Mouse (Mus musculus) lung, postnatal 10 days (tissue): Measurements from ENCODE around the gene Xpa.

Experiments
- DNase-seq: peaks from one replicate; pipeline ENCODE4 v3.0.0; 2021

The Xpa gene

DNA sequence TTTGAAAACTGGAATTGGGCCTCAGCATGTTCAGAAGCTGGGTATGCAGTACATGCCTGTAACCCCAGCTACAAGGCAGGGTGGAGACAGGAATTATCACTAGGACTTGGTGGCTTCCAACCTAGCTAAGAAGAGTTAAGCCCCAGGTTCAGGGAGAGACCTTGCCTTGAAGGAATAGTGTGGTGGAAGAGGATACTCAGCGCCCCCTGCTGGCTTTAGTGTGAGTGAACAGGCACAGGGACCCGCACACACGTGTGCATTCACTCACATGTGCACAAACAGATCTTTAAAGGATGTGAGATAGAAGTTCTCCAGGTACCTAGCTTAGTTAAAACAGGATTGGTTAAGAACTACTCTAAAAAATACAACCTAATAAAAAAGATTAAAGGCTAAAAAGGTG, 51.8 kb downstream of the Xpa start:
- DNase-seq, result no peak

DNA sequence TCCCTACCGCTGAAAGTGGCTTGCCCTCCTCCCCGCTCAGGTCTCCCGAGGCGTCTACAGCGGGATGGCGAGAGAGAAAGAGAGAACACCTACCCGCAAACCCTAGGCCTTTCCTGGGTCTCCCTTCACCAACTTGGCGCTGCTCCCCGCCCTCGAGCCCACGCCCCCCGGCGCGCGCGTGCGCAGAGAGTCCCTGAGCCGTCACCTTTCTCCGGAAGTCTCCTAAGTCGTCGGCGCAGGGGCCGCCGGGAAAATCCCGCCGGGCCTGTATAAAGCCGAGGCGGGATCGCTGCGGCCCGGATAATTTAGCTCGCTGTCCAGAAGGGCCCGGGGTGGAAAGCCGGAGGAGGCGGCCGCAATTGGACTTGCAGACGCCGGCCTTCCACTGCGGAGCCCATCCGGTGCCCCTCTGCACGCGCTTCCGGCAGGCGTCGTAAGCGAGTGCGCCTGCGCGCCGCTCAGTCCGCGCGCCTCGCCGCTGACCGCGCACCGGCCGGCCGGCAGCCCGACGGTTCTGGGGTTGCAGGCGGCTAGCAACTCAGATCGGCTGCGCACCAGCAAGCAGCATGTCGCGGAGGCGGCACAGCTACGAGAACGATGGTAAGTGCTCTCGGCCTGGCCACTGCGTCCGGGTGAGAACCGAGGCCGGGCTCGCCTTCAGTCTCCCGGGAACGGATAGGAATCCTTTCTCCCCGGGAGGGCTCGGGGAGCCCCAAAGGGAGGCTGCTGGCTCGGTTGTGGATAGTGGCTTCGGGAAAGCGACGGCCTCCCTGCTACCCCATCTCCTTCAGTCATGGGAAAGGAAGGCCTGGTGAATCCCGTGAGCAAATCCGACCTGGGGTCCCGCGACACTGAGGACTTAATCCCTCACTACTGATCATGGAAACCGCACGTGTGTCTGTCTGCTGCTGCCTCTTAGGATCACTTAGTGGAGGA, 57.6 kb downstream of the Xpa start, which contains the start of the genes Ncbp1 and Tstd2:
Gene Ncbp1 (plus strand): TSS at position 327 of the 936 bp plus-strand sequence.
Gene Tstd2 (minus strand): TSS at position 408 of the 936 bp plus-strand sequence.
- peak; percentile 94 for DNase-seq

DNA sequence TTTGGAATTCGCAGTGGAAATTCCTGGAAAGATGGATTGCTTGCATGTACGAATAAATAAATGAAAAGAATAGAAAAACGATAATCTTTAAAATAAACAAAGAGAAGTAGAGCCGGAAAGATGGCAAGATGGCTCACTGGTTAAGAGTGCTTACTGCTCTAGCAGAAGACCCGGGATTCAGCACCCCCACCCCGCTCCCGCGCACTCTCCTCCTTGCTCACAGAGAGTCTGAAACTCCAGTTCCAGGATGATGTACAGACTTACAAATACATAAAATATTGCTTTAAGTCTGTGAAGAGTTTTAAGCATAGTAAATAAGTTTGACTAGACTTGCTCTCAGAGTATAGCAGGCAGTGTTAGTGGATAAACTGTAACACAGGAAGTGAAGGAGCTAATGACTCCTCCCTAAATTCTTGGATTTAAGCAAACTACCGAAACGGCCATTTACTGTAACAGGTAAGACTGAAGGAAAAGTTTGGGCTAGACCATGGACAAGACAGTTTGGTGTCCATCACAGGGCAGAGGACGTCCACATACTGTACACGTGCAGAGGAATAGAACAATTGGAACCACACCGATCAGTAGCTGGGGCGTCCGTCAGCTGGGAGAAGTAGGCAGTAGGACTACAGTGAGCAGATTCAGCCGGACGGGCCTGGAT, 58.4 kb downstream of the Xpa start:
- peak; percentile 18 for DNase-seq

DNA sequence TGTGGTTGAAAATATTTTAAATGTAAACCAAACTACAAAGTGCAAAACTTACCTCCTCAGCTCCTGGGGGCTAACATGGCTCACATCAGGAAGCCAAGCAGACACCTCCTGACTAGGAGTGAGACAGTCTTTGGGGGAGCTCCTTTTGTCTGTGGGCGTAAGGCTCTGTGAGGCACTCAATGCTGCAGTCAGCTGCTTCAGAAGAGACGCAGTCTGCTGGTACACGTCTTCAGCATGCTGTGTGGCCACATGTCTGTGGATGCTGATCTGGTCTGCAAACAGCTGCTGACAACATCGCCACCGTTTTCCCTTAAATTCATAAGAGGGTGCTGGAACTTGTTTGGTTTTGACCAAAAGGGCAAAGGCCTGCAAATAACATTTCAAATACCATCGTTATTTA, 64.3 kb downstream of the Xpa start:
- no peak for DNase-seq

DNA sequence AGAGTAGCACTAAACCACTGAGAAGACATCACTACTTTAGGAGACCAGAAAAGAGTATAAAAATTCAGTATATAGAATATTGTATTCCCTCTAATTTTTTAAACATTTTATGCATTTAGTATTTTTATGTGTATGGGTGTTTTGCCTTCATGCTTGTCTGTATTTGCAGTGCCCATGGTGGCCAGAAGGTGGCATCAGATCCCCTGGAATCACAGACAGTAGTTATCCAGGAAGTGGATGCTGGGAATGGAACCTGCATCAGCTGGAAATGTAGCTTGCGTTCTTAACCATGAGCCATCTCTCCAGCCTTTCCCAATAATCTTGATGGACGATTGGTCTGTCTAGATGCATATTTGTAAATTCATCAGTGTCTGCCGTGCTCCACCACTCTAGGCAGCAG, 65.9 kb downstream of the Xpa start:
- peak; percentile 58 for DNase-seq

DNA sequence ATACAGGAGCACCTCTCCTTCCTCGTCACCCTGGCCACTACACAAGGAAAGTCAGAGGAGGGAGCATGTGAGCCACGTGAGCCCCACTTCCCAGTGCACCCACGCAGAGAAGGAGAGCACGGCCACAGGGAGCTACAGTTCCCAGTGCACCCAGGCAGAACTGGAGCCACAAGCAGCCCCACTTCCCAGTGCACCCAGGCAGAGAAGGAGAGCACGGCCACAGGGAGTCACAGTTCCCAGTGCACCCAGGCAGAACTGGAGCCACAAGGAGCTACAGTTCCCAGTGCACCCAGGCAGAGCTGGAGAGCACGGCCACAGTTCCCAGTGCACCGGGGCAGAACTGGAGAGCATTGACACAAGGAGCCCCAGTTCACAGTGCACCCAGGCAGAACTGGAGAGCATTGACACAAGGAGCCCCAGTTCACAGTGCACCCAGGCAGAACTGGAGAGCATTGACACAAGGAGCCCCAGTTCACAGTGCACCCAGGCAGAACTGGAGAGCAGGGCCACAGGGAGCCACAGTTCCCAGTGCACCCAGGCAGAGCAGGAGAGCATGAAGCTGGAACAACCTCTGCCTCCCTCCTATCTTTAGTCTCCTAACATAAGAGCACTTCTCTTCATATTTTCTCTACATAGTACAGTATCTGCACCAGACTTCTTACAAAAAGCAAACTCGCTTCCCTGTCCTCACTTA, 66.7 kb downstream of the Xpa start:
- DNase-seq, result no peak

DNA sequence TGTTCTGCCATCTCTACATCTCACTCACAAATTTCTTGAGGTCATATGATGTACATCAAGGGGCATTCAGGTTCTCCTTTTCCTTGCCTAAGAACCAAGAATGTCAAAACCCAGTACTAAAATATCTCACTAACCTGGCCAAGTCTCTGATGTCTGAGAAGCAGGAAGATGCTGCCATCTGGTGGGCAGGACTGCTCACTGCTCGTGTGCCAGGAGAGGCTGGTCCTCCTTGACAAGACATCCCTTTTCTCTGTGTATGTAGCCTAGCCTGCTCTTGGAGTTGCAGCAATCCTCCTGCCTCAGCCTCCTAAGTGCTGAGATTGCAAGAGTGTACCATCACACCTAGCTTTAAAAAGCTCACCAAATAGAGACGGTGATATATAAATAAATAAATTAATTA, 69.6 kb downstream of the Xpa start:
- DNase-seq, result peak; percentile 70

DNA sequence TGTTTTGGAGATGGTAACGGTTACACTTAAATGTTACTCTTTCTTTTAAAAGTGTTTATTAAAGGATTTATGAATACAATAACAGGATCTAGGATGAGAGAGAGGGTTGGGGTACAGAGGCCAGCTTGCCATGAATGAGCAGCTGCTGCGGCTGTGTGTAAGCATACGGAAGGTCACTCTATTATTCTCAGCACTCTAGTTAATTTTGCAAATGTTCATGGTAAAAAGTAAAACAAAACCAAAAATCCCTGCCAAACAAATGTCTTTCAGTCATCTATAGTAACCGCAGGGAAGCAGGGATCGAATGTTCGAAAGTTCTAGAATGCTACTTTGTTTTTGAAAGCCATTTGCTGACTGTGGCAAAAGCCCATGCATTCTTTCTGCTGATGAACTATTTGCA, 72.8 kb downstream of the Xpa start:
- no peak for DNase-seq

DNA sequence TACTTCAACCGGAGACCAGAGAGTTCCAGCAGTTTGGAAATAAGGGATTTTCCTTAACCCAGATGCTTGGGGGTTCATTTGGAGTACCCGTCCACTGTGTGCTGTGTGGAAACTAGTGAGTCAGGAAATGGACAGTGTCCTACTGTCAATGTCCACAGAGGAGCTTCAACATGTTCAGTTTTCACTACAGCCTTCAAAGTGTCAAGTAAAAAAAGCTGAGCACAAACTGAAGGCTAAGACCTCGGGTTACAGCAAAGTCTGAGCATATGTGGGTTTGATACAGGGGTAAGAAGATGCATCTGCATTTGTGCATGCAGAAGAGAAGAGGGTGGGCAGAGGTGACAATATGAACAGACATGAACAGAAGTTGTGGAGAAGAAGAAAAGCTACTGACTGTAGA, 75.3 kb downstream of the Xpa start:
- no peak for DNase-seq

DNA sequence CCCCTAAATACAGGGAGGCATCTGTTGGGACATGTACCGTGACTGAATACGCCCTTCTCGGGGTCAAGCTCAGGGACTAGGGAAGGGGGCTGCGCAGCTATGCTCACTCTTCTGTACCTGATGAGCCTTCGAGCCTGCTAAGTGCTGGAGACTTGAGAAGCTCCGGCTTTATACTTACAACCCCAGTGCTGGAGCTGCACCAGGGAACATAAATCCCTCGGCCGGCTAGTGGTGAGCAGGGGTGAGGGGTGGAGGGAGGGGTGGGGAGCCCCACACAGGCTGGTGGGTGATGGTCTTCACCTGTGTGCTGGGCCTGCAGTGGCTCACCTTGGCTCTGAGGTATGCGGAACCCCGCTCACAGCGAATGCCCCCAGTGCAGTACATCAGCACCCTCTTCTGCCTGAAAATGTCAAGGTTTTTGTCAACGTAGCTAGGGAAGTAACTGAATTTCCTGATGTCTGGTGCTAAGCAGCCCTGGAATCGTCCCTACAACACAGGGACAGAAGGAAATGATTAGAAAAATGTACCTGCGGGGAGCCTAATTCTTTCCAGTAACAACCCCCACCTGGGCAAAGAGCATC, 76.5 kb downstream of the Xpa start:
- no peak for DNase-seq

DNA sequence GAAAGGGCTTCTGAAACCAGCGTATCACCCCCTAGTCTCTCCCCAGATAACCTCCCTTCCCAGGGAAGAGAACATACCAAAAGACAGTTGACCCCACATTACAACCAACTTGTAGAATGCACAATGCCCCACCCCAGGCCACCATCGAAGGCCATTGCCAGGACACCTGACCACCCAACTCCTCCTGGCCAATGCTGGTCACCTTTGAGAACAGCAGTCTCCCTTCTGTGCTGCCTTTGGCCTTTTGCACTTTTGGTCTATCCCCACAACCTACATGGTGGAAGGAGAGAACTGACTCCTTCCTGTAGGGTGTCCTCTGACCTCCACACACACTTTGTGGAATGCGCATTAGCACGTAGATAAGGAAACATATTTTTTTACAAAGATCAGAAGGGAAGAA, 78.6 kb downstream of the Xpa start:
- DNase-seq, result no peak

DNA sequence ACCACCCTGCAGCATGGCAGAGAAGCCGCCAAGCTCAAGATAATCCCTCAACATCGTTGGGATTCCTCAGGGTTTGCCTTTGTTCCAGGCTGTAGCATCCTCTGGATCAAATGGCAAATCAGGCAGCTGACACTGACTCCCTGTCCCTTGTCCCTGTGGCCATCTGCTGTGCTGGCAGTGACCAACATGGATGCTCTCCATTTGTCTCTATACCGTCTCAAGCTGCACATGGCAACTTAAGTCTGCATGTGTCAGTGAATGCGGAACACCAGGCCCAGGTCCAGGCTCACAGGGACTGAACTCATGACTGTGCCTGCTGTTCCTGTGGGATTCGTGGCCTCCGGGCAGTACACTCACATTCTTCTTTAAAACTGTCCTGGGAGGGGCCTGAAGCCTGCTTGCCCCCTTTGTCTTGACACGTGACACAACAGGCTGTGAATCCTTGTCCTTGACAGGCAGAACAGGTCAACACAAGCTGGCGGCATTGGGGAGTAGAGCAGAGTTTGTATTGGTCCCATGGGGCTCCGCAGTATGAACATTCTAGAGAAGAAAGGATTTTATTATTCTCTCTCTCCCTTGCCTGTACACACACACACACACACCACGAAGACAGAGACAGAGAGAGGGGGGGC, 79.5 kb downstream of the Xpa start:
- DNase-seq, result no peak

DNA sequence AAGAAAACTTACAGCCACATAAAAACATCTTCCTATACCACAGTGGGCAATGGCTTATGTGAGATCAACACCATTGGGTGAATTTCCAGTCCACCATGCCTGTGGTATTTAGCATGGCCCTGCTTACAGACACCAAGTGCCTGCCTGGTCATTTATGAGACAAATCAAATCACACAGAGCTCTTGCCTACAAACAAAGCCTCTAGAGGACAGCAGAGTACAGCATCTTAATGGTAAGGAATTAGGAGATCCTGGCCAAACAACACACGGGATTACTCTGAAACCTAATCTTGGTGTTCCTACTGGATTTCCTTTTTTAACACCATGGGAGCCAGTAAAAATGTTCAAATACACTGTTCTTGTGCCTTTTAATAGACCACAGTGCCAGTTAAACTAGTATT, 80.8 kb downstream of the Xpa start:
- DNase-seq, result no peak

DNA sequence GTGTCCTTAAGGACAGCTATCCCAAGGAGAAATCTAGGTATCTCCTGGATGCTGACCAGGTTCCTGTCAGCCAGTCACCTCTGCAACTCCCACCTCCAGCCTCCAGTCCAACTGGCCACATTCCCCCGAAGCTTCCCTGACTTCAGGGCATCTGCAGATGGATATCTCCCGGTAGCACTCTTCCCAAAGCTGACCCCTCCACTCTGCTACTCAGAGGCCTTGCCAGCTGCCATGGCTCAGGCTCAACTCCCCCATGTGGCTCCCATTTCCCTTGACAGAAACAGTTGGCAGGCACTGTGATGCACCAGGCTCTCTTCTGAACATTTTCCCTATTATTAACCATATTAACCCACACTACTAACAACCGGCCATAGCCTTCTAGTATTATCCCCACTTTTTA, 84.8 kb downstream of the Xpa start:
- peak; percentile 34 for DNase-seq

DNA sequence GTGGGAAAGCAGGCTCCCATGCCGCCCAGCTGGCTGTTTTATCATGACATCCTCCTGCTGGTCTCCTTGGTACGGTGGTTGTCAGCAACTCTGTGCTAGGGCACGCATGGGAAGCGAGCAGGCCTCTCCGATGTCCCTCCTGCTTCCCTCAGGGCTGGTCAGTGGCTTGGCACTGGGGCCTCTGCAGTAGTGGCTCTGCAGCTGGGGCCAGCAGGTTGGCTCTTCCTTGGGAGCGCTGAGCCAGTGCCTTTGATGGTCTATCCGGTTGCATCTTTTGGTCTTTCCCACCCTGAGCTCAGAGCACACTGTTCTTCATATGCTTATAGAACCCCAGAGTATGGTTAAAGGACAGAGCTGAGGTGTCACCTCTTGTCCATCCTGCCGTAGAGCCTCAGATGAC, 86.0 kb downstream of the Xpa start:
- no peak for DNase-seq
